Mouse (Mus musculus) CH12.LX (cell line): Measurements from ENCODE around the gene Kirrel3. TPM values are rescaled to one million over a fixed set of nuclear protein-coding genes. Genes with fewer than 3 reads are reported as not detected.
A peak's percentile ranks its signal among the peaks of the same experiment; 100 is the strongest.

Source experiments
- DNase-seq: peaks from one replicate; pipeline ENCODE4 v3.0.0-alpha.2; 2013; ENCODE audit errors: extremely low read depth
- H3K27ac ChIP-seq: 2 replicates; pipeline ENCODE4 v1.5.1; 2012; ENCODE audit warnings: low read depth, mild to moderate bottlenecking, control low read depth, moderate library complexity; ENCODE audit not compliant: insufficient read depth
- H3K27me3 ChIP-seq: replicated peaks from 2 replicates; pipeline ENCODE3; 2012; ENCODE audit warnings: inconsistent platforms
- H3K36me3 ChIP-seq, 2 experiments: replicated peaks in 1 of 2; 2 replicates each; pipeline versions ENCODE3 to v1.6.1; 2012; ENCODE audit warnings: inconsistent platforms in 1 of 2, low read length in 1 of 2, mild to moderate bottlenecking in 1 of 2, mixed read lengths in 1 of 2, moderate library complexity in 1 of 2; ENCODE audit not compliant: control insufficient read depth in 1 of 2, insufficient read depth in 1 of 2
- H3K4me1 ChIP-seq, 2 experiments: 2 replicates each; pipeline ENCODE4 v1.6.1; 2012; ENCODE audit warnings: inconsistent platforms in 1 of 2, moderate library complexity in 1 of 2; ENCODE audit not compliant: insufficient read depth in 2 of 2, control insufficient read depth in 1 of 2
- H3K4me2 ChIP-seq: 2 replicates; pipeline ENCODE4 v1.6.1; 2012; ENCODE audit warnings: low read depth, mild to moderate bottlenecking, control low read depth; ENCODE audit not compliant: poor library complexity, insufficient read depth, severe bottlenecking
- H3K4me3 ChIP-seq, 3 experiments: fragments of 150-350 bp in 1 of 3; sonication (generic) in 1 of 3; replicated peaks in 1 of 3; 2 replicates each; pipeline versions ENCODE3 to v1.5.1; 2011 to 2012; ENCODE audit warnings: low read depth in 2 of 3, low read length in 2 of 3, mild to moderate bottlenecking in 2 of 3, moderate library complexity in 2 of 3, control low read depth in 1 of 3, improper control_type of control experiment in 1 of 3, inconsistent platforms in 1 of 3, mixed read lengths in 1 of 3; ENCODE audit not compliant: poor library complexity in 1 of 3
- H3K79me2 ChIP-seq: replicated peaks from 2 replicates; pipeline ENCODE4 v1.6.1; 2012; ENCODE audit warnings: mild to moderate bottlenecking, moderate library complexity; ENCODE audit not compliant: control insufficient read depth, poor library complexity, insufficient read depth, severe bottlenecking; ENCODE audit errors: extremely low read depth
- H3K9ac ChIP-seq: 2 replicates; pipeline ENCODE4 v1.6.1; 2012; ENCODE audit warnings: low read depth, mild to moderate bottlenecking, control low read depth, moderate library complexity; ENCODE audit not compliant: insufficient read depth
- H3K9me3 ChIP-seq: replicated peaks from 2 replicates; pipeline ENCODE3; 2012; ENCODE audit warnings: low read length, inconsistent platforms, mixed read lengths
- CHD1 ChIP-seq: IDR thresholded peaks from 2 replicates; pipeline ENCODE4 v1.6.1; 2012; ENCODE audit warnings: low read depth, low read length, improper control_type of control experiment, inconsistent platforms
- CHD2 ChIP-seq: IDR thresholded peaks from 2 replicates; pipeline ENCODE4 v1.6.1; 2011; ENCODE audit warnings: low read length, improper control_type of control experiment
- CTCF ChIP-seq, 2 experiments: IDR thresholded peaks in 1 of 2; conservative IDR thresholded peaks in 1 of 2; 2 replicates each; pipeline ENCODE4 v1.5.1; 2011 to 2012; ENCODE audit warnings: low read depth in 2 of 2, low read length in 2 of 2, improper control_type of control experiment in 1 of 2, inconsistent platforms in 1 of 2, mild to moderate bottlenecking in 1 of 2, moderate library complexity in 1 of 2
- E2F4 ChIP-seq: IDR thresholded peaks from 2 replicates; pipeline ENCODE4 v1.6.1; 2011; ENCODE audit warnings: low read depth, low read length, improper control_type of control experiment; ENCODE audit not compliant: insufficient replicate concordance
- ELF1 ChIP-seq: IDR thresholded peaks from 2 replicates; pipeline ENCODE4 v1.6.1; 2014; ENCODE audit warnings: low read depth, mild to moderate bottlenecking, inconsistent platforms, low read length, improper control_type of control experiment
- EP300 ChIP-seq: IDR thresholded peaks from 2 replicates; pipeline ENCODE4 v1.6.1; 2011; ENCODE audit warnings: low read length, improper control_type of control experiment
- JUND ChIP-seq: conservative IDR thresholded peaks from 2 replicates; pipeline ENCODE4 v1.6.1; 2011; ENCODE audit warnings: low read depth, low read length, improper control_type of control experiment
- KAT2A ChIP-seq: IDR thresholded peaks from 2 replicates; pipeline ENCODE4 v1.6.1; 2012; ENCODE audit warnings: low read length, improper control_type of control experiment, inconsistent platforms; ENCODE audit not compliant: insufficient replicate concordance
- MAZ ChIP-seq: IDR thresholded peaks from 2 replicates; pipeline ENCODE4 v1.6.1; 2012; ENCODE audit warnings: low read depth, mild to moderate bottlenecking, inconsistent platforms, low read length, improper control_type of control experiment, moderate library complexity
- NELFE ChIP-seq: IDR thresholded peaks from 2 replicates; pipeline ENCODE4 v1.6.1; 2011; ENCODE audit warnings: low read depth, low read length, improper control_type of control experiment
- POLR2A ChIP-seq: IDR thresholded peaks from 2 replicates; pipeline ENCODE4 v1.6.1; 2011; ENCODE audit warnings: low read depth, mild to moderate bottlenecking, improper control_type of control experiment, low read length
- POLR2AphosphoS2 ChIP-seq: IDR thresholded peaks from 2 replicates; pipeline ENCODE4 v1.6.1; 2011; ENCODE audit warnings: low read depth, low read length, improper control_type of control experiment
- RAD21 ChIP-seq: IDR thresholded peaks from 2 replicates; pipeline ENCODE4 v1.6.1; 2011; ENCODE audit warnings: low read depth, mild to moderate bottlenecking, low read length, improper control_type of control experiment, moderate library complexity
- RCOR1 ChIP-seq: conservative IDR thresholded peaks from 2 replicates; pipeline ENCODE4 v1.6.1; 2012; ENCODE audit warnings: low read depth, mild to moderate bottlenecking, inconsistent platforms, low read length, improper control_type of control experiment
- SIN3A ChIP-seq: IDR thresholded peaks from 2 replicates; pipeline ENCODE4 v1.6.1; 2012; ENCODE audit warnings: low read length, improper control_type of control experiment, inconsistent platforms
- SMC3 ChIP-seq: IDR thresholded peaks from 2 replicates; pipeline ENCODE4 v1.6.1; 2011; ENCODE audit warnings: low read depth, low read length, improper control_type of control experiment
- UBTF ChIP-seq: IDR thresholded peaks from 2 replicates; pipeline ENCODE4 v1.6.1; 2012; ENCODE audit warnings: low read depth, mild to moderate bottlenecking, inconsistent platforms, low read length, improper control_type of control experiment, moderate library complexity
- USF2 ChIP-seq: conservative IDR thresholded peaks from 2 replicates; pipeline ENCODE4 v1.6.1; 2011; ENCODE audit warnings: low read depth, low read length, improper control_type of control experiment
- ZC3H11A ChIP-seq: IDR thresholded peaks from 2 replicates; pipeline ENCODE4 v1.6.1; 2012; ENCODE audit warnings: low read depth, mild to moderate bottlenecking, inconsistent platforms, low read length, improper control_type of control experiment
- ZMIZ1 ChIP-seq: IDR thresholded peaks from 2 replicates; pipeline ENCODE4 v1.6.1; 2012; ENCODE audit warnings: low read depth, mild to moderate bottlenecking, inconsistent platforms, low read length, improper control_type of control experiment
- dilution Hi-C: fragments of 300-500 bp; cut with MboI; formaldehyde crosslinking; loops from 2 replicates; pipeline ENCODE4 v1.14.3; 2020; ENCODE audit warnings: low sequenced_read_pairs; ENCODE audit not compliant: extremely low pct_unique_long_range_greater_than_20kb, extremely low pct_ligation_motif_present
- in situ Hi-C: fragments of 300-500 bp; cut with MboI; formaldehyde crosslinking; loops from 3 replicates; pipeline ENCODE4 v1.14.3; 2019; ENCODE audit warnings: low sequenced_read_pairs, low pct_ligation_motif_present, low pct_unique_long_range_greater_than_20kb, mixed read lengths
- polyA plus RNA-seq: library from polyadenylated mRNA; unstranded; fragments of >175 nt; gene quantifications from 2 replicates; pipeline ENCODE4 v1.2.1, GENCODE M21; 2012; ENCODE audit warnings: low read depth; ENCODE audit not compliant: insufficient read length
- total RNA-seq, 2 experiments: library from RNA; depleted of rRNA; stranded (reverse); fragments of 300-350 nt in 1 of 2; fragments of >200 nt in 1 of 2; gene quantifications; 2 replicates each; pipeline ENCODE4 v1.2.3; 2012 to 2014

The Kirrel3 gene
- total RNA-seq (2012; rRNA removed) (not detected in 2 replicates), total RNA-seq (2014; rRNA removed) (not detected in 2 replicates), polyA plus RNA-seq (not detected in 2 replicates)

- no peak within 1 kb of the TSS for H3K27ac ChIP-seq
- H3K4me2 ChIP-seq: no peak within 1 kb of the TSS
- peak; percentile 7; the same call in 1 of the 2 replicates for TF ChIP-seq RAD21
- TF ChIP-seq SIN3A: no peak
- TF ChIP-seq ZMIZ1: no peak
- TF ChIP-seq CTCF (conservative IDR thresholded peaks at IDR 0.05 in 1 of 2, IDR thresholded peaks at IDR 0.05 in 1 of 2; ENCODE audit: low read depth in 2 of 2, low read length in 2 of 2): peak in 1 of 2 experiments; percentile 50; a peak in 2 of 4 replicates
- no peak for TF ChIP-seq USF2
- no peak for TF ChIP-seq RCOR1
- no peak for TF ChIP-seq UBTF
- TF ChIP-seq POLR2AphosphoS2: no peak
- no peak for TF ChIP-seq JUND
- peak; percentile 42 for TF ChIP-seq SMC3
- H3K27me3 ChIP-seq: peaks cover 50% of the 10 kb centered on the region
- in situ Hi-C loops (loop anchor here (25.0 kb wide), 1 partner anchor 526 kb away; no protein-coding TSS in a partner anchor), dilution Hi-C loops (no loop called here)
- DNase-seq: no peak
- H3K36me3 ChIP-seq: no peaks in the 10 kb centered on the region
- H3K9me3 ChIP-seq: peaks cover 7% of the 10 kb centered on the region
- no peak within 1 kb of the TSS for H3K9ac ChIP-seq
- no peaks in the 10 kb centered on the region for H3K4me1 ChIP-seq
- no peak within 1 kb of the TSS for H3K4me3 ChIP-seq
- H3K79me2 ChIP-seq: no peaks in the 10 kb centered on the region
Observed at GRCm38 (mm10) chr9:34485759-34486431, at the start of gene Kirrel3. Gene Kirrel3 (plus strand): TSS chr9:34485894.

- Histone ChIP-seq H3K79me2 (no peaks in the 10 kb centered on the region), H3K27me3 (peaks cover 15% of the 10 kb centered on the region), H3K36me3 (no peaks in the 10 kb centered on the region), H3K4me1 (no peaks in the 10 kb centered on the region), H3K4me3 (no peak overlapping the region), H3K9ac (no peak overlapping the region), H3K9me3 (no peaks in the 10 kb centered on the region), H3K27ac (no peak overlapping the region), H3K4me2 (no peak overlapping the region)
- no peak for TF ChIP-seq UBTF
- TF ChIP-seq CHD2: no peak
- TF ChIP-seq E2F4: no peak
- no peak for TF ChIP-seq POLR2A
- TF ChIP-seq EP300: no peak
- TF ChIP-seq MAZ: no peak
- TF ChIP-seq ELF1: no peak
- no peak for TF ChIP-seq USF2
- TF ChIP-seq ZC3H11A: no peak
- no peak for TF ChIP-seq POLR2AphosphoS2
- no peak for TF ChIP-seq CHD1
- TF ChIP-seq NELFE: no peak
- no peak for TF ChIP-seq JUND
- TF ChIP-seq KAT2A: no peak
- DNase-seq: no peak
- dilution Hi-C loops (no loop called here), in situ Hi-C loops (no loop called here)
Observed at GRCm38 (mm10) chr9:34440721-34441120, 45.0 kb upstream of the Kirrel3 start.
